Mouse (Mus musculus) spleen, postnatal 36 days (tissue): ENCODE data around the gene Gatd1.

Experiments
- DNase-seq, 2 experiments: peaks; one replicate each; pipeline ENCODE4 v3.0.0; 2022; ENCODE audit warnings: low spot score in 2 of 2, mixed read lengths in 1 of 2

Gene Gatd1

GRCm38 (mm10) chr7:141442199-141442598 is 28.3 kb upstream of the Gatd1 start:
- no peak for DNase-seq

- DNase-seq: no peak
Measured at GRCm38 (mm10) chr7:141441460-141441859, 27.5 kb upstream of the Gatd1 start.

- DNase-seq: no peak
Measured at GRCm38 (mm10) chr7:141440613-141441012, 26.7 kb upstream of the Gatd1 start.

- no peak for DNase-seq
Measured at GRCm38 (mm10) chr7:141439811-141440210, 25.9 kb upstream of the Gatd1 start.

GRCm38 (mm10) chr7:141439140-141439679 is 25.3 kb upstream of the Gatd1 start:
- DNase-seq: no peak

GRCm38 (mm10) chr7:141438201-141438968 is 24.4 kb upstream of the Gatd1 start:
- no peak for DNase-seq

- DNase-seq: peak; percentile 81
Measured at GRCm38 (mm10) chr7:141437178-141438120, 23.5 kb upstream of the Gatd1 start, which contains the start of gene Slc25a22. TSS of gene Slc25a22 (minus strand) at chr7:141437892.

- no peak for DNase-seq
Measured at GRCm38 (mm10) chr7:141436523-141436892, 22.6 kb upstream of the Gatd1 start.

GRCm38 (mm10) chr7:141435856-141436522 is 22.1 kb upstream of the Gatd1 start:
- no peak for DNase-seq

GRCm38 (mm10) chr7:141435129-141435855 is 21.4 kb upstream of the Gatd1 start:
- DNase-seq: peak; percentile 60 to 75

GRCm38 (mm10) chr7:141434464-141434863 is 20.5 kb upstream of the Gatd1 start:
- no peak for DNase-seq

GRCm38 (mm10) chr7:141433517-141434400 is 19.8 kb upstream of the Gatd1 start:
- no peak for DNase-seq

- DNase-seq: no peak
Measured at GRCm38 (mm10) chr7:141432741-141433516, 19.0 kb upstream of the Gatd1 start.

GRCm38 (mm10) chr7:141432186-141432611 is 18.3 kb upstream of the Gatd1 start:
- DNase-seq: no peak

- no peak for DNase-seq
Measured at GRCm38 (mm10) chr7:141431434-141432185, 17.7 kb upstream of the Gatd1 start.

GRCm38 (mm10) chr7:141430585-141431240 is 16.8 kb upstream of the Gatd1 start:
- no peak for DNase-seq

- no peak for DNase-seq
Measured at GRCm38 (mm10) chr7:141429840-141430584, 16.1 kb upstream of the Gatd1 start.
